Mouse (Mus musculus): Measurements from ENCODE around the gene Emx1.

Emx1 gene

DNA sequence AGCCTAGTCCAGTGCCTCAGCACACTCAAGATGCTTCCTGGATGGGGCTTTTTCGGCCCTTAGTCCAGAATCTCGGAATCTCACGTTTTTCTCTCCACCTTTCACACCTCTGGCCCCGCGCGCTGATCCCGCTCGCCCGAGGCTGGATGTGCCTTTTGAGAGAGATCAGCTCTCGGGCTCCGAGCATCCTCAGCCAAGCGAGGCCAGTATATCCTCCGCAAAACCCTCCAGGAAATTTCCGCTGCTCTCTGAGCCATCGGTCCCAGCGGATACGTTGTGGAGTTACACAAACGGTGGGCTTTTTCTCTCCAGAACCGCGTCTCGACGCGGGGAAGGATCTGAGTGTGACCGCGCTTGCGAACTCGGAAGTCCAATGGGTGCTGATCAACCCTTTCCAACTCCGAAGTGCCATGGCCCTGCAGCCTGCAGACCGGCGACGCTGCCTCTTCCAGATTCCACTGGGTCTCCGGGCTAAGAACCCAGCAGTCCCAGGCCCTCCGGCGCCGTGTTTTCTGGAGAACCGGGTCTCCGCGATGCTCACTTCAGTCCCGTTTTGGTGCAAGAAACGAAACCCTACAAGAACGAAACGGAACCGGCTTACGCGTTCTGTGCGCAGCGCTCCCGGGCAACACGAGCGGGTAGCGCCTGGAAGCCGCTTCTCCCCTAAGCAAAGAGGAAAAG lies 2.8 kb downstream of the Emx1 start:
- DNase-seq, result peak in 1 of 2 experiments; percentile 32

DNA sequence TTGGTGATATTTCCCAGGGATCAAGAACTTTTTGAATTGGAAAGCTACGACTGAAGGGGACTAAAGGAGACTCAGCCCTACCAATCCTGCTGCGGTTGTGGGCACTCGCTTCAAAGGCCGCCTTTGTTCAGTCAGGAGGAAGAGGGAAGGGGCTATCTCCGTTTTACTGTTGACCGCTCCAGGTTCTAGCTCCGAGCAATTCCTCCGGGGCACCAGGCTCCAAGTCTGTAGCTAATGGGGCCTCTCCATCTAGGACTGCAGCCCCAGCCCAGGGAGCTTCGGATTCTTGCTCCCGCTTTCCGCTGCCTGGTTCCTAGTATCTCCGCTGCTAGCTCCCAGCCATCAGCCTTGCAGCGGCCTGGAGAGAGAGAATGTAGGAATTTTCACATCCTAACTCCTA lies 3.4 kb downstream of the Emx1 start:
- DNase-seq, result no peak

DNA sequence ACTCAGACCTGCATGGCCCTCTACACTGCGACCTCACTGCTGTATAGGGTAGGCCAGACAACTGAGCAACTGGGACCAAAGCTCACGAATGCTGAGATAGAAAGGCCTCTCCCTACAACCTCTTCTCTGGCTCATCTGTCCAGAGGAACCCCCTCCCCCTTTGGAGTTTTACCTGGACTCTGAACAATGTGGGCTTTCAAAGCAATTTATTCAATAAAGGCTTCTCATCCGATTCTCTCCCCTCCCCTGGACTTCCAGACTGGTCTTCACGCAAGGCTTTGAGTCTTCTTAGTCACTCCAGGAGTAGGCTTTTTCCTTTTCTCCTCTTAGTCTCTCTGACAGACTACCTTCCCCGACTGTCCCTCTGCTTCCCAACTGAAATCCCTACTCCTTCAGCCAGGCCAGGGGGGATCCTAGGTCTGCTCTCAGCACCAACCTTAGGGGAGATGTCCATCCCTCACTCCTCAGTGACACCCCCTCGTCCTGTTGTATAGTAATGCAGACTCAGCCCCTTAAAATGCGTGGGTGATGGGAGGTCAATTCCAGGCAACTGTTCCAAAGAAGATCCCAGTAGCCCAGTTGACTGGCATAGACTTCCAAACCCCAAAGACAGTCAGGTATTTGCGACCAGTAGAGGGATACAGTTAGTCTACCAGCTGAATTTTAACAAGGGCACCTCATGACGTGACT lies 4.7 kb downstream of the Emx1 start:
- DNase-seq, result no peak

DNA sequence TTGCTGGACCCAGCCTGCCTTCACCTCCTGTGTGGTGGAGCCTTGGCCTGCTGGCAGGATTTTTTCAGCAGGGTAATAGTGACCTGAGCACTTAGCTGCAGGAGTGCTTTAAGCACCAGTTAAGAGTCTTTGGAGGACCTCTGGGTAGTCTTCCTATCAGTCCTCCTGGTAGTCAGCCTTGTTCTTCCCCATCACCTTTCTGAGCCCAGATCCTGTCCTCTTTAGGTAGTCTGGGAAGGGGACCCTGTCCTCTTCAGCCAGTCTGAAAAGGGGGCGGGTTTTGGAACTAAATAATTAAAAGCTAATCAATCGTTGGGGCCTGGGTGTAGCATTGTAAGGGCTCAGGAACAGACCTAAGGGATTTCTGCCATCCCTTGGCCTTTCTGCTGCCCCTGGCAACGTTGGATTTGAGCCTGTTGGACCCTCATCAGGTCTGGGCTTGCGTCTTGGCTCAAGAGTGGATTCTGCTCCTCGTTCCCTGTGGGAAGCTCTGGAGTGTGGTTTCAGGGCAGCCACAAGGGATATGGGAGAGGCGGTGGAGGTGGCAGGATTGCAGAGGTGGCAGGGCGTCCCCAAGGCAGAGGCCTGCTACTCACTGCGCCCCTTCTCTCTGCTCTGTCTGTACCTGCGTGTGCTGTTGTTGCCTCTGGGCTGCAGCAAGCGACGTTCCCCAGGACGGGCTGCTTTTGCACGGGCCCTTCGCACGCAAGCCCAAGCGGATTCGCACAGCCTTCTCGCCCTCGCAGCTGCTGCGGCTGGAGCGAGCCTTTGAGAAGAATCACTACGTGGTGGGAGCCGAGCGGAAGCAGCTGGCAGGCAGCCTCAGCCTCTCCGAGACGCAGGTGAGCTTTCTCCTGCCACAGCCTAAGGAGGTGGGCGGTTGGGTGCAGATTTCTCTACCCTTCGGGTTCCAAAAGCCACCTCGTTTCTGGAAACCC lies 6.4 kb downstream of the Emx1 start:
- no peak for DNase-seq

DNA sequence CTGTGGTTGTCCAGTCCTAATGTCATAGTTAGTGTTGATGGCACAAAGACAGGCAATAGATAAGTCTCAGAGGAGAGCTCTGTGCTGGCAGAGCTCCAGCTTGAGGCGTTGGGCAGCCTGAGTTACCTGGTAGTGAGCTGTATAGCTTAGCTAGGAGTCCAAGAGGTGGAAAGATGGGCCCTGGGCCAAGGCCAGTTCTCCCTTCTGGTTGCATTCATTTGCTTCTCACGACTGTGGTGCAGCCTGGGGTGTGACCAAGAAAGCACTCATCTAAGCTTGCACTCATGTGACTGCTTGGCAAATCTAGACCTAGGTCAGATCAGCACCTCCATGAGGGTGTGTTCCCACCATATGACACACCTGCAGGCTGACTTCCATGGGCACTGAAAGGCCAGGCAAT lies 10.7 kb downstream of the Emx1 start:
- DNase-seq, result peak; percentile 51 to 60

DNA sequence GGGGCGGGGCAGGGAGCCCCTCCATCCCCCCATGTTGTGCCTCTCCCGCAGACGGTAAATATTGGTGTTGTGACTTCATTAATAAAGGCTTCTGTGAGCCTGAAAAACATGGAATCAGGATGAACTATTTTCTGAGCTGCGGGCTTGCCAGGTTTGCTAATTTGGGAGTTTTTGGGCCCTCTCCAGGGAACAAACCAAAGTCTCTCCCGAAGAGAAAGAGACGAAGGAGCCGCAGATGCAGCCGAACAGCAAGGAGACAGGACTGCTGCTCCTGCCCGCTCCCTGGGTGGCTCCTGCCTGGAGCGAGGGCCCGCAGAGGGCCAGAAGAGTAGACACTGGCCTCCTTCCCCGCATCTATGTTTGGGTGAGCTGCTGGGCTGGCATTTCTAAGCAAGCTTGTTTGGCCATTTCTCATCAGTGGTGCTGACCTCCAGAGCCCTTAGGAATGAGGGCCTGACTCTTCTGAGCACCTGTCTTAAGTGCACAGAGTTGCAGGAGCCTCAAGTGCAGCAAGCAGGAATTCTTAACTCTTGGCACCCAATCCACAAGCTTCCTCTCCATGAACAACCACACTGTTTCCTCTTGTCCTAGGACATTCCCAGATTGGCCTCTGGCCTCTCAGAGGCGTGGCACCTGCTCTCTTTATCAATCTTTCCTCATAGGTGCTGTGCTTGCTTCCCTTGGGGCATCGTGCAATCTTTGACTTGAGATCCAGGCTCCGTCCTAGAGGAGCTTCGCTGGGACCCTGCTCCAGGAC lies 19.1 kb downstream of the Emx1 start:
- DNase-seq, result no peak

DNA sequence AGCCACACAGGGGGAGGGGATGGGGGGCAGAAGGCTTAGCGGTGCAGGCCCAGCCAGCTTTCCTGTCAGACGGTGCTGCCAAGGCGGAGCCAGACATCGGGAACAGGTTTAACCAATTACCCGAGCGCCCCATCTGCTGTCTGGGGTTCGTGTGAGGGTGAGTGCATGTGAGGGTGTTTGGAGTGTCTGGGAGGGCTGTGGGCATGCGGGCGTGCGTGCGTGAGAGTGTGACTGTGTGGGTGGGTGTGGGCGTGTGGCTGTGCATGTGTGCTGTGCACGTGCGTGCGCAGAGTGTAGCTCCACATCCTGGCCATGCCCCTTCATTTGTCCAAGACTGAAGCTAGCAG lies 19.7 kb downstream of the Emx1 start:
- DNase-seq, result no peak

DNA sequence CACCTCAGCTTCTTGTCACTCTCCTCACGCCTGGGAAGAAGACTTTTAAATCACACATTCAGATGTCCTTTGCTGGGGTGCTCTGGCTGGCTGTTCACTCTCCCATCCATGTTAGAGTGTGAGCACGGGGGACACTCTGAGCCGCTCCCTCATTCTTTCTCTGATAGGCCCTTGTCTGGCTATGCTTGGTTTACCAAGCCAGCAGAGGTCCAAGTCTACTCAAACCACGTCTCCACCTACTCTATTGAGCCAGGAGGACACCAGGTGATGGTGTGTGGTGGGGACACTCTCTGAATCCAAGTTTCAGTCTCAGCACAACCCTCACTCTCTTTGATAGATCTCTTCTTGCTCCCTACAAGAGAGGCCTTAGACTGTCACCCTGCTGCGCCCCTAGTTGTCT lies 20.1 kb downstream of the Emx1 start:
- peak; percentile 45 to 54 for DNase-seq

DNA sequence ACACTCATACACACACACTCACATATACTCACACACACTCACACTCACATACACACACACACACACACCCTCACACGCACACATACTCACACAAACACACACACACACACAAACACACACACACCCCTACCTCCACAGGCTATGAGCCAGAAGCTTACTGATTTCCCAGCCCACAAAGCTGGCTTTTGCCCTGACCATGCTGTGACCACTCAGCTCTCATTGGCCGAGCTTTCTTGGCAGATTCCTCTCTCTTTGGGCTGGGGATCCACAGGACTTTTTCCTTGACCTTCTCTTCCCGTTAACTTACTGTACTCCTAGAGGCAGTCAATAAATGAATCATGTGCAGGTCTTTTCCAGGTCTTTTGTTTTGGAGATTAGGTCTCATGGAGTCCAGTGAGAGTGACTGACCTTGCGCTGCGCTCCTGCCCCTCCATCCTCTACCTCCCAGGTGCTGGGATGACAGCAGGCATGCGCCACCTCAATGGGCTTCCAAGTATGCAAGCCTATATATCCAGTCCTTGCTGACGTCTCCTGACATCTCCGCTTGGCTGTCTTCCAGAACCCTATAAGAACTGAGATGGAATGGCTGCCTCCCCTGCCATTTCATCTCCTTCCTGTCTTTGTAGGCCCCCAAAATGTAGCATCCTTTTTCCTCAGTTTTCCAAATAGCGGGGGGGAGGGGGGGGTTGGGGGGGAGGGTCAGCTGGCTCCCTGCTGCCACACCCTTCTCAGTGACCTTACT lies 22.2 kb downstream of the Emx1 start:
- peak; percentile 72 to 80 for DNase-seq

DNA sequence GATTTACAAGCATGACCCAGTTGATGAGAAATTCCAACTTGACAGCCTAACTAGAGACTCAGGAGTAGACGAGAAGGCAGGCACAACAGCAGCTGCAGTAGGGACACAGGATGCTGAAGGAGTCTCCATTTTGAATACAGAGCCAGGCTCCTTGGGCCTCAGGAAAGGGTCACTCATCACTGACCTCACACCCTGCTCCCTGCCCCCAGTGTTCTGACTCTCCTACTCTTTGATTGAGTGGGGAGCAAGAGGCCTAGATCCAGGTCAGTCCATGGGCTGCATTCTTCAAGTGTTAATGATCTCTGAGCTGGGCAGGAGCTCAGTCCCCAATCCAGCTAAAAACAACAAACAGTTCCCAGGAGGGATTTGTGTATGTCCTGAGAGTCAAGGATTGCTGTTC lies 23.4 kb downstream of the Emx1 start:
- peak; percentile 72 to 77 for DNase-seq

DNA sequence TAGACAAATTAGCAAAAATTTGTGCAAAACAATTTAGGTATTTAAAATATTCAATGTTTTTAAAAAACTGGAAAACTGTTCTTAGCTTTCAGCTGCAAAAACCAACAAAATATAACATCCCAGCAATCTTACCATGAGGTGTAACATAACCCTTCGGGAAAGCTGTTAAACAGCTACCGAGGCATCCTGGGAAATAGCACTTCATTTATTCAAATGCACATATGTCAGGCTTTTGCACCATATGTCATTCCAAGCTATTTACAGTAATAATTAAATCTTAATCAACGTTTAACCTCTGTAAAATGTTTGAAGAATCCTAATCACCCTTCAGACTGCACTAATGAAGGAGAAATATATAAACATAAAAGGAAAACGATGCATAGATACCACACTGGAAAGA lies 31.0 kb downstream of the Emx1 start:
- no peak for DNase-seq

DNA sequence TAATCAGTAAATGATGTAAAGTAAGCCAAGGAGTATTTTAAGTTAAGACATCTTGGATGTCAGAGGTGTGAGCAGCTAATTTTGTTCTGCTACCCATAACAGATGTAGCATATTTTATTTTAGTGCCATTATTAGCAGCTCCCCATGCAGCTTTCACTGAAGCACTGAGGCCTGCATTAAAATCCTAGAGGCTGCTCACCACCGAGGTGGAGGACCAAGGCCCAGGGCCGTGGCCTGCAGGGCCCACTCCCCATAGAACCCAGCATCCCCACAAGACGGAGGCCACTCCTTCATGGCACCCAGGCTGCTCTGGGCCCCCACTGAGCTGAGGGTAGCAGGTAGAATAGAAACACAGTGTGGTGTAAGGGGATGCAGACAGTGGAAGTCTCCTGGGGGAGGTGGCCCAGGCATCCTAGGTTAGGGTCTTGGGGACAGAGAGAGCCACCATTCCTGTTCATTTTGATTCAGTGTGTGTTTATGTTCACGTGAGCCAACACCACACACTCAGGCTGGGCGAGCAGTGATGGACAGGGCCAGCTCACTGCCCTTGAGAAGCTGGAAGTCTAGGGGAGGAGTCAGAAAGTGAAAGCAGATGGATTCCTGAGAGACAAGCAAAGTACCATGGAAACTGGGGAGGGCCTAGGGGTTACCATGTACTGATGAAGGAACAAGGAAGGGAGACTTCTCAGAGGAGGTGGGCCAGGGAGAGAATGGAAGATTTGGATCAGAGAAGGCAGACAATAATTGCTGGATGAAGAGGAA lies 31.6 kb downstream of the Emx1 start:
- no peak for DNase-seq

DNA sequence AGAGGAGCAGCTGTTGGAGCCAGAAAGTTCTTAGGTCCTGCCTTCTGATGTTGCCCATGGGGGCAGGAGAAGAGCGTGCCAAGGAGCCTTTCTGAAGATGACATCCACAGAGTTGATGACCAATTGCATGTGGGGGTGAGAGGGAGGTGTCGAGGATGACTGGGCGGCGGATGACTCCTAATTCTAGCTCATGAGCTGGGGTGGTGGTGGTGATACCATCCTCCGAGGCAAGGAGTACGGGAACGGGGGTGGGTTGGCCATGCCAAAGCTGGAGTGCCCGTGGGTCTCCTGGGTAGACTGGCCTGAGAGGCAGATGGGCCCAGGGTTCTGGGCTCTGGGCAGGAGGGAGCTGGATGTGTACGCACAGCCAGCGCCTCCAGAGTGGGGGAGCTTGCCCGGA lies 32.5 kb downstream of the Emx1 start:
- DNase-seq, result no peak

DNA sequence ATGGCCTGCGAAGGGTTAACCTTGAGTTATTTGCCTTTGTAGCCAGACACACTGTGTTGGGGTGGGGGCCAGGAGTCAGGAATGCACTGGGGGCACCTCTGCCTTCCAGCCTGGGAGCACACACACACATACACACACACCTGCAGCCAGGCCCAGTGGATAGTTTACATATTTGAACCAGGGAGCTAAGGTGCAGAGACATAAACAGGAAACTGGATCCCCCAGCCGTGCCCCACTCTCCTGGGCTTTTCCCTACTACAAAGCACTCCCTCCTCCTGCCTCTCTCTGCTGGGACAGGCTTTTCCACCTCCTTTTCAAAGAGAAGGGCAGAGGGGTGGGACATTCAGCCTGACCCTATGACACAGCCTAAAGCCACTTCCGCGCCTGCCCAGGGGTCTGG lies 33.7 kb downstream of the Emx1 start:
- DNase-seq, result no peak

DNA sequence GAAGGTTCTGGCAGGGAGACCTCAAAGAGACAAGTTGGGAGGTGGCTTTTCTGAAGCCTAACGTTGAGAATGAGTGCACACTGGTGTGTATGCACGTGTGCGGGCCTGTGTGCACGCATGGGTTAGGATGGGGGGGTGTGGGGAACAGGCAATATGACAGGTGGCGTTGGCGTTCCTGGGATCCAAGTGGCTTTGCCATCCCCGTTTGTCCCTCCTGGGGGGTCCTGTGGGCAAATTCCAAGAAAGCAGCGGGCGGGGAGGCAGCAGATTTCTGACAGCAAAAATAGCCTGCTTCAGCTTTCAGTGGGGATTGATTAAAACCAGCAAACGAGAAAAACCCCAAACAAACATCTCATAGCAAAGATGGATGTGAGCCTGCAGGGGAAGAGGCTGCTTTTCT lies 35.3 kb downstream of the Emx1 start:
- no peak for DNase-seq

DNA sequence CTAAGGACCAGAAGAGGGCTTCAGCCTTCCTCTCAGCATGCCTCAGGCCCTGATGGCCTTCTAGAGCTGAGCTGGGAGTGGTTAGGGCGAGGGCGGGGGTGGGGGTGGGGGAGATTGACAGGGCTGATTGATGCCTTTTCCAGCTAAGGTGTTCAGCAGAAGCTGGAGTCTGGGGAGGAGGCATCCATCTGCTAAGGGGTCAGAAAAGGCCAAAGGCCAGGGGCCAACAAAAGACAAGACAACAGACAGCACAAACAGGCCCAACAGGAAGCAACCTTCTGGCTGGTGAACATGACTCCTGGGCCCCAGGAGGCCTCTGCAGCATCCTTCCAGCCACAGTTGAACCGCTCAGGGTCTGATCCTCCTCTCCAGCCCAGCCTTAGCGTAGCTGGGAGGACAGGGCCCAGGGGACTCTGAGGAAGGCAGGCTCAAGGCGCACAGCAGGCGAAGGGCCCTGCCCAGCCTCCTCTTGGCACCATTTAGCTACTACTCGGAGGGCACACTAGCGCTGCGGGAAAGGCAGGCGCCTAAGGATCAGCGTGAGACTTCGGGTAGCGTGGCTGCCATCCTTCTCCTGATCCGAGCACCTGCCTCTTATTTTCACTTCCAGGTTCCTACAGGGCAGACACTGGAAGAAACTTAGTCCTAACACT lies 36.4 kb downstream of the Emx1 start:
- no peak for DNase-seq

DNA sequence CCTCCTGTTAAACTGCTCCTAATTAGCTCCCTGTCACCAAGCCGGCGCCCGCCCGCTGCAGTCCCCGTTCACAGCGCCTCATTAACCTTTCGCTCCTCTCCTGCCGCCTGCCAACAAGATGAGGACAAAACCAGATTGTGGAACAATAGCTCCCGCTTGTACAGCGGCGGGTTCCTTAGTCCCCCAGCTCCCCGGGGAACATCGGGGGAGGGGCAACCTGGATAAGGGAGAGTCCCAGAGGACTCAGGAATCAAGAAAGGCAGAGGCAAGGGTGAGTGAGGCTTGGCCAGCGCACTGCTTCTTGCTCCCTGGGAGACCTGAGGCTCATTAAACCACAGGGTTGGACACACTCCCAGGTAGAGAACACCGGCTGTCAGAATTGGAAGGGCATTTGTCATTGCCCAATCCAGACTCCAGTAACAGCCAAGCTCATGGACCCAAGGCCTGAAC lies 37.2 kb downstream of the Emx1 start:
- peak; percentile 70 to 73 for DNase-seq

DNA sequence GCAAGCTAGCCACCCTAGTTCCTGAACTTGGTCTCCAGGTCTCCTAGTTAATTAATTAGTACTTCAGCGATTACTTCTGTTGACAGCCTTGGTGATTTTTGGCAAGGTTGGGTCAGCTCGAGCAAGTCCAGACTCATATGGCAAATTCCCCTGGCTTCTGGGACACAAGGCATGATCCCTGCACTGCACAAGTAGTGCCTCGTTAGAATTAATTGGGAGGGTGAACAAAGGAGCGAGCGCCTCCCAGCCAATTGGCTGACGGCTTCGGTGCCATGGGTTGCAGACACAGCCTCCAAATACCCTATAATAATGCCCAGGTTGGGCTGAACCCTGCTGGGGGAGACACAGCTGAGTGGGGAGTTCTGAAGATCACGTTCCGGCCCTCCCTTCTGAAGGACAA lies 39.3 kb downstream of the Emx1 start:
- no peak for DNase-seq

DNA sequence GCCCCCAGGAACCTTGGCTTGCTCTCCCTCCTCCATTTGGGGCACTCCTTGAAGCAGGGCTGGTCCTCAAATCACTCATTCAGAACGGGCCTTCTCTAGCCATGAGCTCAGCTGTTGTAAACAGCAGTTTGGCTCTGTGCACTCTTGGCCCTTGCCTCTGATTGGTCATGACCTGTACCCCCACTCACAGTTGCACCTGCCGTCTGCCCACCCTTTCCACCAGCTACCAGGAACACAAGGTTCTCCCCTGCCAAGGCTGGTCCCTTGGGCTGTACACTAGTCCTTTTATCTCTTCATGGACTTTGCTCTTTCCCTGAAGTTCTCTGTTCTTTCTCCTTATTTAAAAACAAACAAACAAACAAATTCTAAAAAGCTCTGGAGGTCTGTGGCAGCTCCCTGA lies 40.3 kb downstream of the Emx1 start:
- DNase-seq, result peak; percentile 39 to 47

DNA sequence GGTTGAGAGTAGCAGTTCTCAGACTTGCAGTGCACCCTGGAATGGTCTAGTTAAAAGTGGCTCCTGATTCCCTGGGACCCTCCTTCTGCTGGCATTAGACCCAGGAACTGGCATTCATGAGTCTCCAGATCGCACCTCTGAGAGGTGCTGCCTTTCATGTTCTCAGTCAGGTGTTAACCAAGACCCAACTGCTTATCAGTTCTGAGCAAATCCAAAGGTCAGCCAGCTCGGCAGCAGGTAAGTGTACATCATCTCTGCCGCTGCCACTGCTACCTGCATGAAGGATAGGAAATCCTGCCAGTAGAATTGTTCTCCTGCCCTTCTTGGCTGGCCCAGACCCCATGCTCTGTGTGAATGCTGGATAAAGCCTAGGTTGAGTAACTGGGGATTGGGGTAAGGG lies 43.5 kb downstream of the Emx1 start:
- DNase-seq, result no peak

DNA sequence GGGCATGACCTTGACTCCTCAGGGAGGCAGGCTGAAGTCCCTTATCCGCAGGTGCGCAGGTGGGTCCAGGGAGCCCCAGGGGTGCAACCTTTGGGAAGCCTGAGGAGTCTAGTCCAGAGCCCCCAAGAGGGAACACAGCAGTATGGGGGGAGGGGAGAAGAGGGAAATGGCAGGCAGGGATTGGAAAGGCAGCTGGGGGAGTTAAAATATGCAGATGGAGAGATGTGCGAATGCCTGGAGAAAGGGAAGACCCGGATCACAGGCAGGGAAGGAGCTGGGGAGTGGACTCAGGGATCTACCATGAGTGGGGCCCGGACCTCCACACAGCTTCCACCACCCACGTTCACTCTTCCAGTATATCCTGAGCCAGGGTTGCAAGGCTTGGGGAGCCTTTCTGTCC lies 44.2 kb downstream of the Emx1 start:
- no peak for DNase-seq
